Mouse (Mus musculus) liver, embryonic 11.5 days (tissue): ENCODE data around the gene Stxbp3. TPM values are rescaled to one million over a fixed set of nuclear protein-coding genes. Genes with fewer than 3 reads are reported as not detected.

Source experiments
- ATAC-seq: fragments of 200-750 bp; cut with Nextera tagmentation; replicated peaks from 2 replicates; pipeline ENCODE4 v1.8.0; 2017; ENCODE audit warnings: moderate number of reproducible peaks, mild to moderate bottlenecking, moderate TSS enrichment, moderate library complexity; ENCODE audit not compliant: low FRiP score
- DNase-seq: peaks from one replicate; pipeline ENCODE4 v3.0.0-alpha.2; 2017; ENCODE audit warnings: low spot score
- H3K27ac ChIP-seq: fragments of 300-500 bp; sonication (generic); 2 replicates; pipeline ENCODE4 v1.5.1; 2014; ENCODE audit warnings: mild to moderate bottlenecking, low read depth, low read length, control low read depth
- H3K27me3 ChIP-seq: fragments of 300-500 bp; sonication (generic); replicated peaks from 2 replicates; pipeline ENCODE4 v1.6.1; 2014; ENCODE audit warnings: low read length, mixed read lengths; ENCODE audit not compliant: control insufficient read depth, insufficient read depth
- H3K36me3 ChIP-seq: fragments of 300-500 bp; sonication (generic); 2 replicates; pipeline ENCODE4 v1.6.1; 2014; ENCODE audit warnings: mild to moderate bottlenecking, low read length, moderate library complexity, mixed read lengths; ENCODE audit not compliant: control insufficient read depth, insufficient read depth
- H3K4me1 ChIP-seq: fragments of 300-500 bp; sonication (generic); replicated peaks from 2 replicates; pipeline ENCODE4 v1.6.1; 2014; ENCODE audit warnings: low read length, mixed read lengths; ENCODE audit not compliant: control insufficient read depth, insufficient read depth
- H3K4me2 ChIP-seq: fragments of 300-500 bp; sonication (generic); 2 replicates; pipeline ENCODE4 v1.6.1; 2014; ENCODE audit warnings: mild to moderate bottlenecking, control low read depth, moderate library complexity
- H3K4me3 ChIP-seq: fragments of 300-500 bp; sonication (generic); 2 replicates; pipeline ENCODE4 v1.5.1; 2014; ENCODE audit warnings: low read depth, low read length, control low read depth
- H3K9ac ChIP-seq: fragments of 300-500 bp; sonication (generic); 2 replicates; pipeline ENCODE4 v1.6.1; 2014; ENCODE audit warnings: low read depth, low read length, control low read depth
- H3K9me3 ChIP-seq: fragments of 300-500 bp; sonication (generic); 2 replicates; pipeline ENCODE4 v1.6.1; 2016; ENCODE audit warnings: low read length, inconsistent platforms, mixed read lengths; ENCODE audit not compliant: control insufficient read depth
- WGBS: fragments of 180-500 bp; shearing (Covaris S2); extraction: QIAGEN DNeasy Blood & Tissue Kit; methylation state at CpG from one replicate; pipeline ENCODE4 v1.1.7; 2014; 5-methylcytosine and 5-hydroxymethylcytosine counted together
- polyA plus RNA-seq: library from polyadenylated mRNA; unstranded; fragments of >200 nt; fragmentation: Nextera tagmentation; extraction: Ambion mirVana; gene quantifications from 2 replicates; pipeline ENCODE4 v1.2.1, GENCODE M21; 2014

Stxbp3 gene
- polyA plus RNA-seq, 1 experiment from 2014 or later: 35.6 TPM

GRCm38 (mm10) chr3:108851996-108852697 is 11.8 kb upstream of the Stxbp3 start:
- Histone ChIP-seq H3K27ac (no peak overlapping the region), H3K4me3 (no peak overlapping the region), H3K27me3 (no peaks in the 10 kb centered on the region), H3K36me3 (no peaks in the 10 kb centered on the region), H3K9me3 (no peaks in the 10 kb centered on the region), H3K9ac (no peak overlapping the region), H3K4me1 (peaks cover 6% of the 10 kb centered on the region; the same call in 1 of the 2 replicates), H3K4me2 (no peak overlapping the region)
- no peak for DNase-seq
- WGBS: 72% methylated on average over 6 of the region's 6 CpGs
- no peak for ATAC-seq

- WGBS: 57% methylated on average over 3 of the region's 3 CpGs
- no peak overlapping the region for H3K4me3 ChIP-seq
- H3K27ac ChIP-seq: no peak overlapping the region
- peaks cover 6% of the 10 kb centered on the region; the same call in 1 of the 2 replicates for H3K4me1 ChIP-seq
- no peaks in the 10 kb centered on the region for H3K27me3 ChIP-seq
- no peaks in the 10 kb centered on the region for H3K36me3 ChIP-seq
- DNase-seq: no peak
- H3K9me3 ChIP-seq: no peaks in the 10 kb centered on the region
- H3K4me2 ChIP-seq: no peak overlapping the region
- ATAC-seq: no peak
- H3K9ac ChIP-seq: no peak overlapping the region
Observed at GRCm38 (mm10) chr3:108851554-108851953, 11.2 kb upstream of the Stxbp3 start.

DNA sequence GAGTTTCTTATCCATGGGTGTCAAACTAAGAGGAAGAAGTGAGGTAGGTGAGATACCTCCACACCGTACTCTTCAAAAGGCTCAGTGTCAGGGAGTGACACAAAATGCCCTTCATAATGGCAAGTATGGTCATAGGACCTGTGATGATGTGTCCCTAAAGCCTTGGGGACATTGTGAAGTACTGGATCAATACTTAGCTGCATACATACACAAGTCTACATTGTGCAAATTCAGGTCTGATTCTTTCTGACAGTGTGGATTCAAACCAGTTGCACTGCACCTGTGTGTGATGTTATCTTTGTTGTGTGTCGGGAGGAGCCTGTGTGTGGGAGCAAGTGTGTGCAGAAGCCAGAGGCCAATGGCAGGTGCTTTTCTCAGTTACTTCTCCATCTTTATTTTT is 10.7 kb upstream of the Stxbp3 start:
- ATAC-seq (no peak), DNase-seq (no peak)
- H3K27me3 ChIP-seq: no peaks in the 10 kb centered on the region
- H3K9ac ChIP-seq: no peak overlapping the region
- WGBS: 62% methylated on average over 2 of the region's 2 CpGs
- H3K4me2 ChIP-seq: no peak overlapping the region
- no peak overlapping the region for H3K4me3 ChIP-seq
- H3K36me3 ChIP-seq: no peaks in the 10 kb centered on the region
- no peak overlapping the region for H3K27ac ChIP-seq
- peaks cover 6% of the 10 kb centered on the region; the same call in 1 of the 2 replicates for H3K4me1 ChIP-seq
- H3K9me3 ChIP-seq: no peaks in the 10 kb centered on the region

- Histone ChIP-seq H3K9ac (no peak overlapping the region), H3K36me3 (no peaks in the 10 kb centered on the region), H3K27me3 (no peaks in the 10 kb centered on the region), H3K27ac (no peak overlapping the region), H3K4me3 (no peak overlapping the region), H3K4me2 (no peak overlapping the region), H3K9me3 (no peaks in the 10 kb centered on the region), H3K4me1 (peaks cover 6% of the 10 kb centered on the region; the same call in 1 of the 2 replicates)
- ATAC-seq (no peak), DNase-seq (no peak)
- 32% methylated on average over 3 of the region's 3 CpGs for WGBS
Observed at GRCm38 (mm10) chr3:108850506-108850905, 10.2 kb upstream of the Stxbp3 start.

DNA sequence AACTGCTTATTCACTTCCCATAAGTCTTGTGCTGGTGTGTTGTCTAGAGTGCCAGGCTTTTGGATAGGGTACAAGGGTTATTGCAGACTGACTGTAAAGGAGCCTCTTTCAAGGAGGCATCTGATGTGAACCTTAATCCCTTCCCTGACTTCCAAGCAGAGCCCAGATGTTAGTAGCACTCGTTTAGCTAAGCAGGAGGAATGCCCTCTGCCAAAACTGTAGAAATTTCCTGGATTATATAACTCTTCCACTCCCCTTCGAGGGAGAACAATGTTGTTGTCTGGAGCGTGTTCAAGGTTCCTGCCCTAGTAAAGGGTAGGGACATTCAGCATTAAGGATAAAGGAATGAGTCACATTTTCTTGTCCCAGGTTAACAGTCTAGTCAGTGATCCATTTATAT is 6.3 kb upstream of the Stxbp3 start:
- no peak overlapping the region for H3K27ac ChIP-seq
- no peaks in the 10 kb centered on the region for H3K9me3 ChIP-seq
- ATAC-seq (no peak), DNase-seq (no peak)
- H3K4me1 ChIP-seq: peaks cover 6% of the 10 kb centered on the region; the same call in 1 of the 2 replicates
- H3K27me3 ChIP-seq: no peaks in the 10 kb centered on the region
- no peak overlapping the region for H3K4me3 ChIP-seq
- H3K36me3 ChIP-seq: no peaks in the 10 kb centered on the region
- 77% methylated on average over 3 of the region's 3 CpGs for WGBS
- H3K9ac ChIP-seq: no peak overlapping the region
- H3K4me2 ChIP-seq: no peak overlapping the region

GRCm38 (mm10) chr3:108844521-108844920 is 4.2 kb upstream of the Stxbp3 start:
- DNase-seq (no peak), ATAC-seq (no peak)
- 80% methylated on average over 5 of the region's 5 CpGs for WGBS
- Histone ChIP-seq H3K4me1 (no peaks in the 10 kb centered on the region), H3K4me3 (no peak overlapping the region), H3K9ac (no peak overlapping the region), H3K4me2 (no peak overlapping the region), H3K9me3 (no peaks in the 10 kb centered on the region), H3K27ac (no peak overlapping the region), H3K27me3 (no peaks in the 10 kb centered on the region), H3K36me3 (no peaks in the 10 kb centered on the region)

DNA sequence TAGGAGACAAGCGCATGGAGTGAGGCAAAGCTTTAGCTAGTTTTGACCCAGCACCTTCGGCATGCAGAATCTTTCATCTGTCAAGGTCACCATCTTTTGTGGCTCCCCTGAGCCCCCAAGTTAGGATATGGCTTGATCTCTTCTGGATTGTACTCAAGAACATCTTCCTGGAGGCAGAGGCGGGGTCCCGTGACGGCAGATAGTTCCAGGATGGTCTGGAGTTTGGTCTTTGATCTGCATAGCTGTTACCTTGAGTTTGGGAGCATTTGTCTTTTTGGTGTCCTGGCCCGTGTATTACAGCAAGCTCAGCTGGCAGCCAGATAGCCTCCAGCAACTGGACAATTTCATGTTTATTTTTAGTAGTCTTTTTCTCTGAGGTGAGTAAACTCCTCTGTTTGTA is 3.7 kb upstream of the Stxbp3 start:
- Histone ChIP-seq H3K27me3 (no peaks in the 10 kb centered on the region), H3K9ac (no peak overlapping the region), H3K4me1 (peaks cover 2% of the 10 kb centered on the region), H3K4me2 (no peak overlapping the region), H3K9me3 (no peaks in the 10 kb centered on the region), H3K27ac (no peak overlapping the region), H3K36me3 (no peaks in the 10 kb centered on the region), H3K4me3 (no peak overlapping the region)
- 83% methylated on average over 6 of the region's 6 CpGs for WGBS
- ATAC-seq (no peak), DNase-seq (no peak)

GRCm38 (mm10) chr3:108840716-108841054 is 359 bp upstream of the Stxbp3 start:
- DNase-seq (no peak), ATAC-seq (no peak; the same call in none of the 2 replicates)
- Histone ChIP-seq H3K36me3 (no peaks in the 10 kb centered on the region), H3K27me3 (no peaks in the 10 kb centered on the region), H3K9me3 (no peaks in the 10 kb centered on the region), H3K4me1 (peaks cover 11% of the 10 kb centered on the region), H3K27ac (no peak overlapping the region), H3K9ac (no peak overlapping the region), H3K4me3 (peak overlapping the region; percentile 83), H3K4me2 (no peak overlapping the region)
- WGBS: 50% methylated on average over 4 of the region's 4 CpGs

DNA sequence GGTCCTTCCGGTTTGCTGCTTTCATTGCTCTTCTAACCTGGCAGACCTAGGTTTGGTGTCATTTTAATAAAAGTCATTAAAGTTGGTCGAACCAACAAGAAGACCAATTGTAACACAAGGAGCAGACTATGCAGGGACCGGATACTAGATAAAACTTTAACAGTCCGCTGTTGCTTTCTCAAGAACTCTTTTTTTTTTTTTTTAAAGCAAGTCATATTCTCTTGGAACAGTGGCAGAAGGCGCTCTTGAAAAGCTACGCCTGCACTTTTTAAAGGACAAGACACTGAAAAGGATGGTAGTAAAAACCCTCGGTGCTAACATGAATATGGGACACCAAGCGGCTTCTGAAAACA is 703 bp downstream of the Stxbp3 start:
- Histone ChIP-seq H3K27me3 (no peaks in the 10 kb centered on the region), H3K27ac (peak overlapping the region; percentile 87), H3K4me3 (peak overlapping the region; percentile 83), H3K9ac (peak overlapping the region; percentile 82), H3K36me3 (no peaks in the 10 kb centered on the region), H3K4me2 (peak overlapping the region; percentile 66), H3K4me1 (peaks cover 11% of the 10 kb centered on the region), H3K9me3 (no peaks in the 10 kb centered on the region)
- no peak for ATAC-seq
- WGBS: 7% methylated on average over 8 of the region's 8 CpGs
- no peak for DNase-seq
